Mouse (Mus musculus) lung, embryonic 15.5 days (tissue): ENCODE data around the gene Polq. TPM values are rescaled to one million over a fixed set of nuclear protein-coding genes. Genes with fewer than 3 reads are reported as not detected.

ENCODE experiments used
- ATAC-seq: fragments of 200-750 bp; cut with Nextera tagmentation; 2 replicates; pipeline ENCODE4 v1.8.0; 2017; ENCODE audit warnings: moderate number of reproducible peaks, borderline replicate concordance; ENCODE audit not compliant: low FRiP score, low TSS enrichment; ENCODE audit errors: extremely low read depth
- H3K27ac ChIP-seq: fragments of 300-500 bp; sonication (generic); 2 replicates; pipeline ENCODE4 v1.5.1; 2015; ENCODE audit warnings: moderate library complexity, mild to moderate bottlenecking, inconsistent platforms
- H3K27me3 ChIP-seq: fragments of 300-500 bp; sonication (generic); 2 replicates; pipeline ENCODE4 v1.6.1; 2015; ENCODE audit warnings: inconsistent platforms
- H3K36me3 ChIP-seq: fragments of 300-500 bp; sonication (generic); 2 replicates; pipeline ENCODE4 v1.6.1; 2015; ENCODE audit warnings: inconsistent platforms
- H3K4me1 ChIP-seq: fragments of 300-500 bp; sonication (generic); 2 replicates; pipeline ENCODE4 v1.6.1; 2015; ENCODE audit warnings: inconsistent platforms
- H3K4me2 ChIP-seq: fragments of 300-500 bp; sonication (generic); 2 replicates; pipeline ENCODE4 v1.6.1; 2015; ENCODE audit warnings: inconsistent platforms, mild to moderate bottlenecking, moderate library complexity
- H3K4me3 ChIP-seq: fragments of 300-500 bp; sonication (generic); 2 replicates; pipeline ENCODE4 v1.5.1; 2015; ENCODE audit warnings: mild to moderate bottlenecking, inconsistent platforms
- H3K9ac ChIP-seq: fragments of 300-500 bp; sonication (generic); 2 replicates; pipeline ENCODE4 v1.6.1; 2015; ENCODE audit warnings: inconsistent platforms
- H3K9me3 ChIP-seq: fragments of 300-500 bp; sonication (generic); 2 replicates; pipeline ENCODE4 v1.6.1; 2016; ENCODE audit warnings: inconsistent platforms
- WGBS: fragments of 180-500 bp; shearing (Covaris S2); methylation state at CpG from one replicate; pipeline ENCODE4 v1.1.7; 2015; 5-methylcytosine and 5-hydroxymethylcytosine counted together
- polyA plus RNA-seq: library from polyadenylated mRNA; unstranded; fragments of >200 nt; fragmentation: Nextera tagmentation; extraction: Ambion mirVana; gene quantifications from 2 replicates; pipeline ENCODE4 v1.2.1, GENCODE M21; 2015

The Polq gene
- 6.7 and 7.6 TPM in 2 replicates for polyA plus RNA-seq

GRCm38 (mm10) chr16:37011061-37011921 lies at the start of gene Polq:
Polq (plus strand) TSS chr16:37011786.
- WGBS, result 5% methylated on average over 30 of the region's 30 CpGs
- no peaks in the 10 kb centered on the region for H3K36me3 ChIP-seq
- H3K9me3 ChIP-seq, result no peaks in the 10 kb centered on the region
- H3K27me3 ChIP-seq, result no peaks in the 10 kb centered on the region
- ATAC-seq, result peak; percentile 99
- H3K4me2 ChIP-seq, result peak within 1 kb of the TSS; percentile 90
- no peak within 1 kb of the TSS for H3K27ac ChIP-seq
- H3K9ac ChIP-seq, result peak within 1 kb of the TSS; percentile 80
- peak within 1 kb of the TSS; percentile 83 for H3K4me3 ChIP-seq
- H3K4me1 ChIP-seq, result peaks cover 11% of the 10 kb centered on the region; the same call in 1 of the 2 replicates

- Histone ChIP-seq H3K27me3 (no peaks in the 10 kb centered on the region), H3K4me2 (no peak overlapping the region), H3K4me3 (no peak overlapping the region), H3K27ac (no peak overlapping the region), H3K36me3 (no peaks in the 10 kb centered on the region), H3K9me3 (no peaks in the 10 kb centered on the region), H3K9ac (no peak overlapping the region), H3K4me1 (no peaks in the 10 kb centered on the region)
- WGBS, result 81% methylated on average over 4 of the region's 4 CpGs
- no peak for ATAC-seq
These were observed 48.2 kb upstream of the Polq start for GRCm38 (mm10) chr16:36963415-36963814.

GRCm38 (mm10) chr16:36979127-36979526 lies 32.5 kb upstream of the Polq start:
- Histone ChIP-seq H3K4me3 (no peak overlapping the region), H3K27ac (no peak overlapping the region), H3K9ac (no peak overlapping the region), H3K4me1 (no peaks in the 10 kb centered on the region), H3K36me3 (no peaks in the 10 kb centered on the region), H3K4me2 (no peak overlapping the region), H3K27me3 (no peaks in the 10 kb centered on the region), H3K9me3 (no peaks in the 10 kb centered on the region)
- WGBS, result 88% methylated on average over 2 of the region's 2 CpGs
- ATAC-seq, result no peak

- no peak overlapping the region for H3K4me2 ChIP-seq
- WGBS, result 74% methylated on average over 1 of the region's 1 CpGs
- no peak overlapping the region for H3K4me3 ChIP-seq
- H3K27me3 ChIP-seq, result no peaks in the 10 kb centered on the region
- H3K9ac ChIP-seq, result no peak overlapping the region
- ATAC-seq, result no peak
- H3K4me1 ChIP-seq, result no peaks in the 10 kb centered on the region
- no peak overlapping the region for H3K27ac ChIP-seq
- no peaks in the 10 kb centered on the region for H3K9me3 ChIP-seq
- no peaks in the 10 kb centered on the region for H3K36me3 ChIP-seq
These were observed 27.8 kb upstream of the Polq start for GRCm38 (mm10) chr16:36983796-36984195.

- H3K27ac ChIP-seq, result no peak overlapping the region
- no peak overlapping the region for H3K4me2 ChIP-seq
- no peaks in the 10 kb centered on the region for H3K27me3 ChIP-seq
- H3K9me3 ChIP-seq, result no peaks in the 10 kb centered on the region
- H3K36me3 ChIP-seq, result no peaks in the 10 kb centered on the region
- no peak for ATAC-seq
- H3K4me3 ChIP-seq, result no peak overlapping the region
- WGBS, result 54% methylated on average over 5 of the region's 5 CpGs
- H3K9ac ChIP-seq, result no peak overlapping the region
- no peaks in the 10 kb centered on the region for H3K4me1 ChIP-seq
These were observed 25.9 kb upstream of the Polq start for GRCm38 (mm10) chr16:36985636-36986042.

- no peaks in the 10 kb centered on the region for H3K9me3 ChIP-seq
- no peak overlapping the region for H3K4me2 ChIP-seq
- H3K27me3 ChIP-seq, result no peaks in the 10 kb centered on the region
- H3K36me3 ChIP-seq, result no peaks in the 10 kb centered on the region
- no peaks in the 10 kb centered on the region for H3K4me1 ChIP-seq
- no peak for ATAC-seq
- H3K9ac ChIP-seq, result no peak overlapping the region
- whole genome bisulfite sequencing, result 72% methylated on average over 2 of the region's 2 CpGs
- no peak overlapping the region for H3K27ac ChIP-seq
- H3K4me3 ChIP-seq, result no peak overlapping the region
These were observed 24.2 kb upstream of the Polq start for GRCm38 (mm10) chr16:36987399-36987798.

- Histone ChIP-seq H3K27me3 (no peaks in the 10 kb centered on the region), H3K4me3 (no peak overlapping the region), H3K4me2 (no peak overlapping the region), H3K9me3 (no peaks in the 10 kb centered on the region), H3K9ac (no peak overlapping the region), H3K4me1 (no peaks in the 10 kb centered on the region), H3K36me3 (no peaks in the 10 kb centered on the region), H3K27ac (no peak overlapping the region)
- ATAC-seq, result no peak
These were observed 23.5 kb upstream of the Polq start for GRCm38 (mm10) chr16:36988066-36988465.

- ATAC-seq, result no peak
- WGBS, result 60% methylated on average over 8 of the region's 8 CpGs
- H3K27ac ChIP-seq, result no peak overlapping the region
These were observed 22.1 kb upstream of the Polq start for GRCm38 (mm10) chr16:36989493-36989892.

GRCm38 (mm10) chr16:36989999-36990625 lies 21.5 kb upstream of the Polq start, which contains the start of gene Fbxo40:
Fbxo40 (minus strand) TSS chr16:36990467.
- ATAC-seq, result no peak; the same call in 1 of the 2 replicates
- no peak within 1 kb of the TSS for H3K9ac ChIP-seq
- WGBS, result 48% methylated on average over 18 of the region's 18 CpGs
- H3K36me3 ChIP-seq, result no peaks in the 10 kb centered on the region
- H3K27me3 ChIP-seq, result no peaks in the 10 kb centered on the region
- H3K4me1 ChIP-seq, result no peaks in the 10 kb centered on the region
- H3K4me2 ChIP-seq, result no peak within 1 kb of the TSS
- H3K9me3 ChIP-seq, result no peaks in the 10 kb centered on the region
- H3K4me3 ChIP-seq, result no peak within 1 kb of the TSS
- H3K27ac ChIP-seq, result no peak within 1 kb of the TSS

More at GRCm38 (mm10) chr16:36989493-36989892, 22.1 kb upstream of the Polq start:
- Histone ChIP-seq H3K4me2 (no peak overlapping the region), H3K4me3 (no peak overlapping the region), H3K9ac (no peak overlapping the region), H3K36me3 (no peaks in the 10 kb centered on the region), H3K4me1 (no peaks in the 10 kb centered on the region), H3K9me3 (no peaks in the 10 kb centered on the region), H3K27me3 (no peaks in the 10 kb centered on the region)

- H3K4me3 ChIP-seq, result no peak overlapping the region
- WGBS, result 65% methylated on average over 6 of the region's 6 CpGs
- no peak overlapping the region for H3K27ac ChIP-seq
- no peaks in the 10 kb centered on the region for H3K4me1 ChIP-seq
- no peaks in the 10 kb centered on the region for H3K27me3 ChIP-seq
- no peak overlapping the region for H3K9ac ChIP-seq
- no peaks in the 10 kb centered on the region for H3K9me3 ChIP-seq
- no peaks in the 10 kb centered on the region for H3K36me3 ChIP-seq
- H3K4me2 ChIP-seq, result no peak overlapping the region
- no peak for ATAC-seq
These were observed 13.9 kb upstream of the Polq start for GRCm38 (mm10) chr16:36997650-36998049.

- no peaks in the 10 kb centered on the region for H3K27me3 ChIP-seq
- no peak overlapping the region for H3K9ac ChIP-seq
- H3K36me3 ChIP-seq, result no peaks in the 10 kb centered on the region
- no peaks in the 10 kb centered on the region for H3K4me1 ChIP-seq
- no peak overlapping the region for H3K4me2 ChIP-seq
- H3K9me3 ChIP-seq, result no peaks in the 10 kb centered on the region
- no peak for ATAC-seq
- no peak overlapping the region for H3K27ac ChIP-seq
- no peak overlapping the region for H3K4me3 ChIP-seq
- WGBS, result 70% methylated on average over 9 of the region's 9 CpGs
These were observed 12.1 kb upstream of the Polq start for GRCm38 (mm10) chr16:36999366-36999972.

- Histone ChIP-seq H3K27me3 (no peaks in the 10 kb centered on the region), H3K36me3 (no peaks in the 10 kb centered on the region), H3K9ac (no peak overlapping the region), H3K4me1 (peaks cover 11% of the 10 kb centered on the region; the same call in 1 of the 2 replicates), H3K9me3 (no peaks in the 10 kb centered on the region), H3K4me3 (no peak overlapping the region), H3K27ac (no peak overlapping the region), H3K4me2 (no peak overlapping the region)
- whole genome bisulfite sequencing, result 53% methylated on average over 6 of the region's 6 CpGs
- no peak for ATAC-seq
These were observed 2.3 kb upstream of the Polq start for GRCm38 (mm10) chr16:37009262-37009661.
